Mouse (Mus musculus): ENCODE data around the gene Crebbp.

Crebbp gene

GRCm38 (mm10) chr16:4041646-4042045 lies 172.2 kb downstream of the Crebbp start:
- DNase-seq (ENCODE audit: low spot score) = no peak

- no peak for DNase-seq (ENCODE audit: low spot score)
These were observed 173.6 kb downstream of the Crebbp start for GRCm38 (mm10) chr16:4040206-4040605.

GRCm38 (mm10) chr16:4037690-4038089 lies 176.1 kb downstream of the Crebbp start:
- DNase-seq (ENCODE audit: low spot score) = no peak

DNA sequence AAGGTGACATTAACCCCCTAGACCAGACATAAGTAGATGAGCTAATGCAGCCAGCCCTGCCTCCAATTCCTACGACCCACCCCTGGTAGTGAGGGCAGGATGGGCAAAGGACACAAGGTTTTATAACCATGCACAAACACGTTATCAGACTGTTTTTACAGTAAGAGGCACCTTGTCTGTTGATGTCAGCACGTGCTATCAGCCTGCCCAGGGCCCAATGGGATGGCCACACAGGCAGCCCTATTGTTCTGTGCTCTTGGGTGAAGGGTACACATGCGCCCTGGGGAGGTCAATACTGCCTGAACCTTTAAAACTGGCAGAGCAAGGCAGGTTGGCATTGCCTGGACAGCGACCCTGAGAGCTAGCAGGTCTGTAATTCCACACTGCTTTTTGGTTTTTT lies 177.0 kb downstream of the Crebbp start, which contains the start of gene Dnase1:
Gene Dnase1, plus strand, starts transcription at position 136 of the 400 bp plus-strand sequence.
- no peak for DNase-seq (ENCODE audit: low spot score)

DNA sequence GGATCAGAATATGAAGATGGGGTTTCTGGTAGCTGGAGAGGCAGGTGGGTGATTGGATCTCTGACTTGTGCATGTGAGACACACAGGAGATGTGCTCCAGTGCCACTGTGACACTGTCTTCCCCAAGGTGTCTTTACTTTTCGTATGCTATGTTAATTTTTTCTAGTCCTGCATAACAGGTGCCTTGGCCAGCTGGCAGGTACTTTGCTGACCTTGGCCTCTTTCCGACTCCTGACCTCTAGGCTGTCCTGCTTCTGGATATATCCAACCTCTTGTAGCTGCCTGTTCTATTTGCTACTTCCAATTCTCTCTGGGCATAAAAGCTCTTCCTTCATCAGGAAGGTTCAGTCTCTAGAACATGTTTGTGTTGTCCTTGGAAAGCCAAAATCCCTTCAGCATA lies 178.2 kb downstream of the Crebbp start:
- DNase-seq (ENCODE audit: low spot score) = no peak

DNA sequence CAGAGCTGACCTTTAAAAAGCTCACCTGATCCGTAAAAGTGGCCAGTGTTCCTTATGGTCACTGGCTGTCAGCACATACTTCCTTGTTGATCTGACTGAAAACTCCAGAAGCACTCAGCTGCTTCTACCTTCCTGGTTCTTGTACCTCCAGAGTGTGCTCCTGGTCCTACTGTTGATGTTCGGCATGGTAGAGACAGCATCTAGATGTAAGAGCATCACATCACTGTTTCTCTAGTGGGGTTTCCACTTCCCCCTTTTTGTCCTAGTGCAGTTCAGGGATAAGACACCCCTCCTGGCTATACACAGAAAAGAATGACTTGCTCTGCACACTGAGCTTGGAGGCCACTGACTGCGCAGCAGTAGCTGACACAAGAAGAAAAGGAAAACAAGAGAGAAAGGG lies 179.3 kb downstream of the Crebbp start:
- DNase-seq (ENCODE audit: low spot score) = no peak

- no peak for DNase-seq (ENCODE audit: low spot score)
These were observed 179.8 kb downstream of the Crebbp start for GRCm38 (mm10) chr16:4033971-4034370.

DNA sequence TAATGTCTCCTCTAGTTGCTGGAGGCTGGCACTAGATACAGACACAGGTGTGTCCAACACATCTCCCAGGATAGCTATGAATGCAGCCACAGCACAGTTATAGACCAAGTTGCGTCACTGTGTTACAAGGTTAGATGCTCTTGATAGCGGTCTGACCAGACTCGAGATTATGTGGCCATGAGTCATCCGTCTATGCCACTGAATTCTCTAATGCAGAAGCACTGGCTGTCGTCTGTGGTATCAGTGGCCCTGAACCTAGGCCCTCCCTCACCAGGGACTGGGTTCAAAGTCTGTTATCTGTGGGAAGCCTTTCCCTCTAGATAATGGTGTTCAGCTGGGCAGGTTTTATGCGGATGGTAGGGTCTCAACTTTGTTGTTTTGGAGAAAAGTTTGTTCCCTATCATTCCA lies 181.5 kb downstream of the Crebbp start:
- no peak for DNase-seq (ENCODE audit: low spot score)

GRCm38 (mm10) chr16:4031441-4032274 lies 182.1 kb downstream of the Crebbp start:
- DNase-seq (ENCODE audit: low spot score) = no peak

Data from testis, postnatal 14 days (tissue).